Comparison of ENCODE assay signal across 9 mouse cellular contexts in genomic region chr19:8965075-8965474, GRCm38 (mm10). TPM values are rescaled to one million over a fixed set of nuclear protein-coding genes. Genes with fewer than 3 reads are reported as not detected.
A peak's percentile ranks its signal among the peaks of the same experiment; 100 is the strongest.
DNase-seq lines count a peak whose midpoint lies in the region; ATAC-seq and TF ChIP-seq lines count a peak whose summit lies in the region.
"Had no signal": no experiment of that assay in that cellular context is flagged by ENCODE, and none has a peak within 500 bp of the region (broad histone marks: within the 10 kb centered on the region; RNA-seq: fewer than 3 reads in every experiment).

No protein-coding gene starts in this region.

- 0 out of 2 replicates have a peak overlapping the region, but pooled peaks have one; percentile 66 for H3K9ac ChIP-seq in midbrain, embryonic 12.5 days (replicated peaks)
- H3K9ac ChIP-seq in midbrain, embryonic 13.5 days (replicated peaks), result no peak overlapping the region
- peak overlapping the region; percentile 32 for H3K9ac ChIP-seq in liver, postnatal 0 days (replicated peaks)
- no peak overlapping the region for H3K9ac ChIP-seq in midbrain, embryonic 11.5 days (ENCODE audit: low read length)
- H3K9ac ChIP-seq: forebrain, embryonic 12.5 days had no signal

- no peak overlapping the region for H3K27ac ChIP-seq in midbrain, embryonic 12.5 days (replicated peaks)
- no peak overlapping the region for H3K27ac ChIP-seq in midbrain, embryonic 13.5 days
- peak overlapping the region; percentile 96; the same call in 1 of the 2 replicates for H3K27ac ChIP-seq in liver, postnatal 0 days (ENCODE audit: low read depth)
- H3K27ac ChIP-seq in midbrain, embryonic 11.5 days (ENCODE audit: low read depth, low read length), result no peak overlapping the region

- H3K36me3 ChIP-seq in midbrain, embryonic 12.5 days, result peaks cover 77% of the 10 kb centered on the region
- peaks cover 71% of the 10 kb centered on the region for H3K36me3 ChIP-seq in midbrain, embryonic 13.5 days
- H3K36me3 ChIP-seq in liver, postnatal 0 days (replicated peaks; ENCODE audit: insufficient read depth, low read length), result peaks cover 55% of the 10 kb centered on the region
- H3K36me3 ChIP-seq in midbrain, embryonic 11.5 days (ENCODE audit: control insufficient read depth, insufficient read depth, low read length), result peaks cover 24% of the 10 kb centered on the region

- peaks cover 24% of the 10 kb centered on the region for H3K4me1 ChIP-seq in midbrain, embryonic 12.5 days
- H3K4me1 ChIP-seq in midbrain, embryonic 13.5 days (replicated peaks), result peaks cover 27% of the 10 kb centered on the region
- H3K4me1 ChIP-seq in liver, postnatal 0 days (ENCODE audit: insufficient read depth), result peaks cover 18% of the 10 kb centered on the region
- peaks cover 6% of the 10 kb centered on the region; the same call in 1 of the 2 replicates for H3K4me1 ChIP-seq in midbrain, embryonic 11.5 days (ENCODE audit: control insufficient read depth, insufficient read depth, low read length)

- DNase-seq in adrenal gland, adult (ENCODE audit: inconsistent age in 2 of 2, low spot score in 1 of 2), result peak; percentile 40 to 61
- DNase-seq in adrenal gland, postnatal 25 days, result no peak
- peak; percentile 24 for DNase-seq in kidney, adult 9 months
- DNase-seq in kidney, postnatal 36 days, result no peak
- DNase-seq in liver, postnatal 0 days, result no peak
- no peak for DNase-seq in midbrain, embryonic 11.5 days (ENCODE audit: low spot score, missing footprints)

- ATAC-seq in midbrain, embryonic 12.5 days (ENCODE audit: low FRiP score, low read depth), result no peak
- ATAC-seq in midbrain, embryonic 13.5 days, result no peak
- ATAC-seq in liver, postnatal 0 days, result no peak
- ATAC-seq in midbrain, embryonic 11.5 days (ENCODE audit: low FRiP score), result no peak

- WGBS in midbrain, embryonic 12.5 days, result 88% methylated on average over 11 of the region's 11 CpGs
- WGBS in midbrain, embryonic 13.5 days, result 87% methylated on average over 11 of the region's 11 CpGs
- 89% methylated on average over 11 of the region's 11 CpGs for WGBS in liver, postnatal 0 days (ENCODE audit: insufficient replicate concordance)
- 91% methylated on average over 11 of the region's 11 CpGs for WGBS in midbrain, embryonic 11.5 days

- no peak for TF ChIP-seq EP300 in liver, postnatal 0 days (IDR thresholded peaks at IDR 0.05; ENCODE audit: low read depth)

- H3K27me3 ChIP-seq in midbrain, embryonic 12.5 days, result no peaks in the 10 kb centered on the region
- H3K27me3 ChIP-seq in midbrain, embryonic 13.5 days, result no peaks in the 10 kb centered on the region
- H3K27me3 ChIP-seq in liver, postnatal 0 days (ENCODE audit: insufficient read depth, low read length), result no peaks in the 10 kb centered on the region
- no peaks in the 10 kb centered on the region for H3K27me3 ChIP-seq in midbrain, embryonic 11.5 days (ENCODE audit: control insufficient read depth, insufficient read depth, low read length)
- H3K27me3 ChIP-seq: forebrain, embryonic 12.5 days had no signal

- no peaks in the 10 kb centered on the region for H3K9me3 ChIP-seq in midbrain, embryonic 12.5 days
- H3K9me3 ChIP-seq in midbrain, embryonic 13.5 days, result no peaks in the 10 kb centered on the region
- H3K9me3 ChIP-seq in liver, postnatal 0 days (ENCODE audit: low read length), result no peaks in the 10 kb centered on the region
- H3K9me3 ChIP-seq in midbrain, embryonic 11.5 days (ENCODE audit: control insufficient read depth, low read length), result no peaks in the 10 kb centered on the region
- H3K9me3 ChIP-seq: forebrain, embryonic 12.5 days had no signal

- no peak for TF ChIP-seq CTCF in liver, postnatal 0 days (IDR thresholded peaks at IDR 0.05; ENCODE audit: low read depth)

- no peak overlapping the region for H3K4me2 ChIP-seq in midbrain, embryonic 12.5 days (replicated peaks)
- H3K4me2 ChIP-seq in midbrain, embryonic 13.5 days (replicated peaks), result no peak overlapping the region
- H3K4me2 ChIP-seq in liver, postnatal 0 days (ENCODE audit: low read depth, low read length), result no peak overlapping the region
- no peak overlapping the region for H3K4me2 ChIP-seq in midbrain, embryonic 11.5 days

- no peak overlapping the region for H3K4me3 ChIP-seq in midbrain, embryonic 12.5 days
- H3K4me3 ChIP-seq in midbrain, embryonic 13.5 days (replicated peaks), result no peak overlapping the region
- no peak overlapping the region for H3K4me3 ChIP-seq in liver, postnatal 0 days (ENCODE audit: low read depth, low read length)
- no peak overlapping the region for H3K4me3 ChIP-seq in midbrain, embryonic 11.5 days (ENCODE audit: low read depth, low read length)

RNA-seq across cellular contexts. Expression of gene Eef1g, which starts 1.8 kb away (rescaled TPM):
- total RNA-seq in adrenal gland, postnatal 25 days (2021), result 327 and 416 TPM in 2 replicates
- polyA plus RNA-seq in midbrain, embryonic 12.5 days (2016; fragmentation: Nextera tagmentation; extraction: Ambion mirVana), result 338 and 351 TPM in 2 replicates
- polyA plus RNA-seq in midbrain, embryonic 13.5 days (2015; fragmentation: Nextera tagmentation; extraction: Ambion mirVana), result 334 and 335 TPM in 2 replicates
- polyA plus RNA-seq in liver, postnatal 0 days (2015; fragmentation: Nextera tagmentation; extraction: Ambion mirVana), result 129 and 134 TPM in 2 replicates
- polyA plus RNA-seq in midbrain, embryonic 11.5 days (2014; fragmentation: Nextera tagmentation; extraction: Ambion mirVana), result 435 and 439 TPM in 2 replicates

RNA-seq across cellular contexts. Expression of gene Tut1, which starts 11.4 kb away (rescaled TPM):
- total RNA-seq in adrenal gland, postnatal 25 days (2021), result 23.1 and 23.6 TPM in 2 replicates
- polyA plus RNA-seq in midbrain, embryonic 12.5 days (2016; fragmentation: Nextera tagmentation; extraction: Ambion mirVana), result 34.0 and 34.2 TPM in 2 replicates
- polyA plus RNA-seq in midbrain, embryonic 13.5 days (2015; fragmentation: Nextera tagmentation; extraction: Ambion mirVana), result 32.4 and 32.6 TPM in 2 replicates
- 9.0 and 10.7 TPM in 2 replicates for polyA plus RNA-seq in liver, postnatal 0 days (2015; fragmentation: Nextera tagmentation; extraction: Ambion mirVana)
- polyA plus RNA-seq in midbrain, embryonic 11.5 days (2014; fragmentation: Nextera tagmentation; extraction: Ambion mirVana), result 23.5 and 28.4 TPM in 2 replicates

RNA-seq across cellular contexts. Expression of gene Mta2, which starts 23.4 kb away (rescaled TPM):
- total RNA-seq in adrenal gland, postnatal 25 days (2021), result 98.6 and 104 TPM in 2 replicates
- 189 and 192 TPM in 2 replicates for polyA plus RNA-seq in midbrain, embryonic 12.5 days (2016; fragmentation: Nextera tagmentation; extraction: Ambion mirVana)
- 149 and 153 TPM in 2 replicates for polyA plus RNA-seq in midbrain, embryonic 13.5 days (2015; fragmentation: Nextera tagmentation; extraction: Ambion mirVana)
- polyA plus RNA-seq in liver, postnatal 0 days (2015; fragmentation: Nextera tagmentation; extraction: Ambion mirVana), result 43.0 and 45.7 TPM in 2 replicates
- 50.9 and 56.0 TPM in 2 replicates for polyA plus RNA-seq in midbrain, embryonic 11.5 days (2014; fragmentation: Nextera tagmentation; extraction: Ambion mirVana)

RNA-seq across cellular contexts. Expression of gene Ahnak, which starts 24.0 kb away (rescaled TPM):
- total RNA-seq in adrenal gland, postnatal 25 days (2021), result 93.0 and 106 TPM in 2 replicates
- polyA plus RNA-seq in midbrain, embryonic 12.5 days (2016; fragmentation: Nextera tagmentation; extraction: Ambion mirVana), result 7.6 and 12.2 TPM in 2 replicates
- 3.7 and 4.9 TPM in 2 replicates for polyA plus RNA-seq in midbrain, embryonic 13.5 days (2015; fragmentation: Nextera tagmentation; extraction: Ambion mirVana)
- polyA plus RNA-seq in liver, postnatal 0 days (2015; fragmentation: Nextera tagmentation; extraction: Ambion mirVana), result 3.5 and 4.0 TPM in 2 replicates
- 5.0 and 6.3 TPM in 2 replicates for polyA plus RNA-seq in midbrain, embryonic 11.5 days (2014; fragmentation: Nextera tagmentation; extraction: Ambion mirVana)

RNA-seq across cellular contexts. Expression of gene Eml3, which starts 35.7 kb away (rescaled TPM):
- total RNA-seq in adrenal gland, postnatal 25 days (2021), result 57.2 and 67.5 TPM in 2 replicates
- polyA plus RNA-seq in midbrain, embryonic 12.5 days (2016; fragmentation: Nextera tagmentation; extraction: Ambion mirVana), result 14.9 and 15.8 TPM in 2 replicates
- 8.7 and 9.2 TPM in 2 replicates for polyA plus RNA-seq in midbrain, embryonic 13.5 days (2015; fragmentation: Nextera tagmentation; extraction: Ambion mirVana)
- polyA plus RNA-seq in liver, postnatal 0 days (2015; fragmentation: Nextera tagmentation; extraction: Ambion mirVana), result 8.0 and 9.5 TPM in 2 replicates
- polyA plus RNA-seq in midbrain, embryonic 11.5 days (2014; fragmentation: Nextera tagmentation; extraction: Ambion mirVana), result 5.8 and 8.2 TPM in 2 replicates

Comparison
In these comparisons a context has a peak if more than half of its experiments do, and no peak if none do; other contexts are left out.
1. DNase-seq: peak in adrenal gland, adult (2 of 2) and kidney, adult 9 months (single experiment); none in adrenal gland, postnatal 25 days (single experiment), kidney, postnatal 36 days (0 of 2), liver, postnatal 0 days (single experiment) and midbrain, embryonic 11.5 days (single experiment).
2. H3K9ac ChIP-seq: peak in midbrain, embryonic 12.5 days (single experiment) and liver, postnatal 0 days (single experiment); none in midbrain, embryonic 13.5 days (single experiment) and midbrain, embryonic 11.5 days (single experiment).